8 mouse cellular contexts compared by ENCODE assay signal in the genomic region with DNA sequence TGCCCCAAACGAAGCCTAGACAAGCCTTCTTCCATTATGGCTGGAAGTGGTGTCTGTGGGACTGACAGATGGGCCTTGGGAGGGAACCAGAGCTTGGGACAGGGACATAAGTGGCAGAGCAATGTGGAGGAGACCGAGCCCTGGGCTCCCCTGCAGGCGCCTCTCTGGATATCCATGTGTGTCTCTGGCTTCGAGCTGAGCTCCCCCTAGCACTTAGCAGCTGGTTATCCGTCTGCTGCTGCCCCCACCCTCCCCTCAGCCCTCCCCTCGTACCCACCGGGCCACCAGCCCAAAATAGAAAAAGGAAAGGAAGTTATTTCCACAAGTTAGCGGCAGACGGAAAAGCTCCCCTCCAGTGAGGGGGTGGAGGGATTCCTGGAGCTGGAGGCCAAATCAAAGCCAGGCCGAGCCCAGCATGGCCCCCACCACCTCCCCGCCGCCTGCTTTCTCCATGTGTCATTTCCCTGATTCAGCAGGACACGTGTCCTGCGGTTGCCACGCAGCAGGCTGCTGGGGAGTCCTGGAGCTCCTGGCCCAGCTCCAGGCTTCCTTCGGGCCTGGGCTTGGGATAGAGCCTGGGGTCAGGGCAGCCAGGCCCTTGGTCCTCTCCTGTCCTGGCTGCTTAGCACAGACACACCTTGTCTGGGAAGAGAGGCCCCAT. TPM values are rescaled to one million over a fixed set of nuclear protein-coding genes. Genes with fewer than 3 reads are reported as not detected.
DNase-seq lines count a peak whose midpoint lies in the region; ATAC-seq and TF ChIP-seq lines count a peak whose summit lies in the region.

No protein-coding gene starts in this region.

- intact Hi-C loops in heart, postnatal 36 days (cut with DNase I): loop anchor here (2.0 to 5.0 kb wide), 3 partner anchors 16 to 64 kb away; no protein-coding TSS in a partner anchor

- peak overlapping the region; percentile 41 for H3K27ac ChIP-seq in forebrain, postnatal 0 days (ENCODE audit: low read depth, low read length)

- DNase-seq in MN1 (ENCODE audit: low spot score): peak; percentile 91
- DNase-seq in brain, embryonic 14.5 days (ENCODE audit: low read depth): peak; percentile 89
- peak; percentile 75 for DNase-seq in forebrain, postnatal 0 days
- DNase-seq in heart, postnatal 36 days: peak; percentile 78 to 84
- peak; percentile 85 to 92 for DNase-seq in kidney, postnatal 4 days
- DNase-seq in lung, postnatal 10 days: peak; percentile 93
- peak; percentile 34 for DNase-seq in right cerebral cortex, postnatal 25 days
- no peak for DNase-seq in thymus, postnatal 36 days

- H3K4me3 ChIP-seq in forebrain, postnatal 0 days (ENCODE audit: low read depth, low read length): no peak overlapping the region

- no peak overlapping the region for H3K4me2 ChIP-seq in forebrain, postnatal 0 days (ENCODE audit: low read depth)

- peak; percentile 94 for ATAC-seq in forebrain, postnatal 0 days

- H3K9ac ChIP-seq in forebrain, postnatal 0 days: no peak overlapping the region

- peaks cover 31% of the 10 kb centered on the region; the same call in 1 of the 2 replicates for H3K36me3 ChIP-seq in forebrain, postnatal 0 days (ENCODE audit: insufficient read depth)

- TF ChIP-seq CTCF in brain, embryonic 14.5 days (IDR thresholded peaks at IDR 0.05; ENCODE audit: borderline replicate concordance, extremely low read depth, insufficient read depth, insufficient read length): no peak
- no peak for TF ChIP-seq CTCF in forebrain, postnatal 0 days (IDR thresholded peaks at IDR 0.05; ENCODE audit: low read depth)

- H3K4me1 ChIP-seq in forebrain, postnatal 0 days (ENCODE audit: insufficient read depth): peaks cover 13% of the 10 kb centered on the region

- no peaks in the 10 kb centered on the region for H3K27me3 ChIP-seq in forebrain, postnatal 0 days (ENCODE audit: insufficient read depth, low read length)

- H3K9me3 ChIP-seq in forebrain, postnatal 0 days (ENCODE audit: low read length): no peaks in the 10 kb centered on the region

- WGBS in forebrain, postnatal 0 days: 3% methylated on average over 16 of the region's 16 CpGs

- TF ChIP-seq POLR2A in brain, embryonic 14.5 days (IDR thresholded peaks at IDR 0.05; ENCODE audit: borderline replicate concordance, extremely low read depth, insufficient read depth, insufficient read length, poor library complexity, severe bottlenecking): no peak

RNA-seq across cellular contexts. Expression of a gene that starts 23.1 kb away (rescaled TPM):
- 74.9 and 79.0 TPM in 2 replicates for polyA plus RNA-seq in brain, embryonic 14.5 days (2012; rRNA removed)
- 39.0 and 57.5 TPM in 2 replicates for total RNA-seq in forebrain, postnatal 0 days (2014; rRNA removed)
- 70.7 and 71.5 TPM in 2 replicates for polyA plus RNA-seq in forebrain, postnatal 0 days (2015; fragmentation: Nextera tagmentation; extraction: Ambion mirVana)
- total RNA-seq in heart, postnatal 36 days (2021): 100 to 1,000 TPM; 273 to 312 TPM

Comparison
In these comparisons a context has a peak if more than half of its experiments do, and no peak if none do; other contexts are left out.
1. DNase-seq: peak in MN1 (single experiment), brain, embryonic 14.5 days (single experiment), forebrain, postnatal 0 days (single experiment), heart, postnatal 36 days (2 of 2), kidney, postnatal 4 days (2 of 2), lung, postnatal 10 days (single experiment) and right cerebral cortex, postnatal 25 days (single experiment); none in thymus, postnatal 36 days (0 of 2).